Mouse (Mus musculus): Measurements from ENCODE around the gene Chst4.

- TF ChIP-seq CTCF (conservative IDR thresholded peaks at IDR 0.05; ENCODE audit: low read length), result no peak
- TF ChIP-seq POU5F1 (IDR thresholded peaks at IDR 0.05; ENCODE audit: borderline replicate concordance, low read length), result no peak
- TF ChIP-seq NANOG (IDR thresholded peaks at IDR 0.05; ENCODE audit: borderline replicate concordance, low read length), result no peak
Observed at GRCm38 (mm10) chr8:110008995-110009446, 30.5 kb downstream of the Chst4 start.

Data from E14TG2a.4 (cell line).